Mouse (Mus musculus): ENCODE results near the gene Rhou. TPM values are rescaled to one million over a fixed set of nuclear protein-coding genes. Genes with fewer than 3 reads are reported as not detected.

The Rhou gene
- total RNA-seq, 2 experiments from 2014 or later: 78.0 to 89.0 TPM

DNA sequence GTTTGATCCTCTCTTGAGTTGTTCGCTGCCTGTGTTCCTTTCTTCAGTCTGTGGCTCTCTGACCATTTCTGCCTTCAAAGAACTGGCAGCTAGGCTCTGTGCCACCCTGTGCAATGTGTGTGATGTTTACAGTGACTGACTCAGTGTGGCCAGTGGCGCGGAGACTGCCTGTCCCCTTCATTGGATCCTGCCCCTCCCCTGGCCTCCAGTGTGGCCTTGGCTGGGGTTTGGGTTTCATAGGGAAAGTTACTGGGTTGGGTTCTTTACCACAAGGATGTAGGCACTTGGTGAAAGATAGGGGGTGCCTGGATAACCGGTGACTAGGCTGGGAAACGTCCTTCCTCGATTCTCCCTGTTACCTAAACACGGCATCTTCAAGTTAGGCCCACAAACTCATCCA lies 31.1 kb downstream of the Rhou start:
- intact Hi-C loops (cut with DNase I): no loop called here
- no peak for DNase-seq

DNA sequence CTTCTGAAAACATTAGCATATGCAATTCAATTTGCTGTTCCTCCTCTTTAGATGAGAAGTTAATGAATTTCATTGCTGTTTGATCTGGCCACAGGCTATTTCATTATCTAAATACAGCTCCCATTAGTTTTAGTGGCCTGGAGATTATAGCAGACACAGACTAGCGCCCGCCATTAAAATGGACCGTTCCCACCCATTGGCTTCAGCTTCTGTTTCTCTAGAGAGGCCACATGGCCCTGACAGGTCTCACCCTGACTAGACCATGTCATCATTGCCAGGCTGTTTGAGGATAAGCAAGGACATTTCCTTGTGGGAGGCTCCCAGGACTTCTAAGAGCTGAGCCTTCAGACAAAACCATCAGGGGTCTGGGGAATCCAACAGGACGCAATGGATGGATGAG lies 31.7 kb downstream of the Rhou start:
- intact Hi-C loops (cut with DNase I): no loop called here
- no peak for DNase-seq

DNA sequence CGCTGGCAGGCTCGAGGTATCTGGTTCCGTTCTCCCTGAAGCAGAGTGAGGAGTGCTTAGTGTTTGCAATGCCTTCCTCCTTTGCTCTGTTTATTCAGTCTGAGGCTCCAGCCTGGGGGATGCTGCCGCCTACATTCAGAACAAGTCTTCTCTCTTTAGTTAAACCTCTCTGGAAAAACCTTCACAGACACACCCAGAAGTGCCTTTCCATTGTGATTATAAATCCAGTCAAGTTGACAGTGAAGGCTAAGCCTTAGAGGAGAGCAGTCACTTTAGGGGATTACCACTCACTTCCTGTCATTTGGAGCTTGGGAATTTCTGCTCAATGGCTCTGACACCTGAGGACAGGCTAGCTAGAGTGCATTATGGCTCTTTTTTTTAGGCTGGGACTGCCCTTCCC lies 34.1 kb downstream of the Rhou start:
- intact Hi-C loops (cut with DNase I): no loop called here
- no peak for DNase-seq

GRCm38 (mm10) chr8:123692165-123692962 lies 38.6 kb downstream of the Rhou start:
- DNase-seq: no peak
- intact Hi-C loops (cut with DNase I): no loop called here

GRCm38 (mm10) chr8:123696167-123696566 lies 42.4 kb downstream of the Rhou start:
- intact Hi-C loops (cut with DNase I): no loop called here
- DNase-seq: no peak

DNA sequence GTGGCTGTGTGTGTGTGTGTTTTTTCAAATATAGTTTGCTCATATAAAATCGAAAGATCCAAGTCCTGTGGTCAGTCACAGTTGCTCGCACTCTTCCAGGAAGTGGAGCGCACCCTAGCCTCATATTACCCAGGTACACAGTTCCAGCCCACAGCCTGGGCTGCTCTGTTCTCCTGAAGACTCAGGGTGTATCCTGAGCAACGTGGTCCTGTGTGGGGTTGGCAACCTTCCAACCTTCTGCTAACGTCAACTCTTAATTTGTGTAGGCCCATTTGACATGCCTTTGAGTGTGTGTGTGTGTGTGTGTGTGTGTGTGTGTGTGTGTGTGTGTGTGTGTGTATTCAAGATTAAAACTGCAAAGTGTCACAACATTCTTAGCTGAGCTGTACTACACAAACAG lies 43.6 kb downstream of the Rhou start:
- DNase-seq: no peak
- intact Hi-C loops (cut with DNase I): no loop called here

DNA sequence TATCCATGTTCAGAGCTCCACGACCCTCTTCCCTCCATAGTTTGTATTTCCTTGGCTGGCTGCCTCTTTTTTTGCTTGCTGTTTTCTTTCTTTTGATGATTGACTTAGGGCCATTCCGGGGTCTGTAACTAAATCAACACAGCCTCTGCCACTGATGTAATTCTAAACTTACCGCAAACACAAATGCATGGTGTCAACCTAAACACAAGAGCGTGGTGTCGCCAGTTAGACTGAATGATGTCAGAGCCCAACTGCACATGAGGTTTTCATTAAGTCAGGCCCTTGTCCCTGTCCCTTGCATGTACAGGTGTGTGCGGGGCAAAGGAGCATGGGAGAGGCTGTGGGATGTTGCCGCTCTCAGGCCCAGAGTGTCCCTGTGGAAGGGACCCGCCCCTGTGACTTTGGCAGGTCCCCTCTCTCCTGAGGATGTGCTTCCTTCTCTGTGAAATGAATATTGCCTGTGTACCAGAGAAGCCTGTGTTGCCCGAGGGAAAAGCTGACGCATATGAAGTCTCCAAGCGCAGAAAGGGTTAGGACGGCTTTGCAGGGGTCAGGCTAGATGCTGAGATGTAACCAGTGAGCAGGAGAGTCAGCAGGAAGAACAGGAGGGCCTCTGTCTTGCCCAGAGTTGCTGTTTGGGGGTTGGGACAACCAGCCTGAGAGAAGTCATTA lies 46.8 kb downstream of the Rhou start:
- intact Hi-C loops (cut with DNase I): no loop called here
- no peak for DNase-seq

DNA sequence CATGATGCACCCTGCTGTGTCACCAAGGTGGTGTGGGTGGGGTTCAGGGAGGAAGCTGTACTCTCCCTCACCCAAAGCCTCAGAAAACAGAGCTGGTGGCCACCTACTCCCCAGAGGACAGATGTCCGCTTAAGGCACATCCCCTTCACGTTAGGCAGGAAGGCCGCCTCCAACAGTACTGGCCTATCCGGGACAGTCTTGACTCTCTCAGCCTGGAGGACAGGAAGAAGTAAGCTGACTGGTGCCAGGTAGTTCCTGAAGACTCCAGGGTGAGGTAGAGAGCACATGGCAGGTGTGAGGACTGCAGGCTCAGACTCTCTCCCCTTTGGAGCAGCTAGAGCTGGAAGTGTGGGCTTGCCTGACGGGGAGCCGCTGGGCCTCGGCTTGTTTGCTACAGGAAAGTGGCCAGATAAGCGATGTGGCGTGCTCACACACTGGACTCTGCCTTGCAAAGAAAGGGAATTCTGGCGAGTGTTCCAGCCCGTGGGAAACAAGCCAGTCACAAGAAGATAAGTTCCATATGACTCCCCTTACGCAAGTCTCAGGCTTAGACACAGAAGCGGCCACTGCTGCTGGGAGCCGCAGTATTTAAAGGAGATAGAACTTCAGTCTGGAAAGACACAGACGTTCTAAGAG lies 48.3 kb downstream of the Rhou start:
- intact Hi-C loops (cut with DNase I): no loop called here
- no peak for DNase-seq

DNA sequence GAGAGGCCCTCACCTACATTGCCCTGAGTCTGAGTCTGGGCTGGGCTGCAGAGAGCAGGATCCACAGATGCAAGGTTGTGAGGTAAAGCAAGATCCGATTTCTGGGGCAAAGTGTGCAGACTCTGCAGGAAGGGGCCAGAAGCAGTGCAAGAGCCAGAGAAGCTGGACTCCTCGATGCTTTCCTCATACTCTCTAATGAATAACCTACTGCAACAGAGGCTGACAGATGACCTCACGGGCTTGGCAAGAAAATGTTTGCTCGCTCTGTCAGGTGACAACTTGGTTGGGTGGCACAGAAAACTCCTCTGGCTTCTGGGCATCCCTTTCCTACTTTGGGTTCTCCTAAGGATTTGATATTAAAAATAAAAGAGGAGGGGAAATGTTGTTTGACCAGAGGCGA lies 51.6 kb downstream of the Rhou start:
- intact Hi-C loops (cut with DNase I): no loop called here
- no peak for DNase-seq

- intact Hi-C loops (cut with DNase I): no loop called here
- DNase-seq: no peak
These were observed 53.4 kb downstream of the Rhou start for GRCm38 (mm10) chr8:123707137-123707536.

DNA sequence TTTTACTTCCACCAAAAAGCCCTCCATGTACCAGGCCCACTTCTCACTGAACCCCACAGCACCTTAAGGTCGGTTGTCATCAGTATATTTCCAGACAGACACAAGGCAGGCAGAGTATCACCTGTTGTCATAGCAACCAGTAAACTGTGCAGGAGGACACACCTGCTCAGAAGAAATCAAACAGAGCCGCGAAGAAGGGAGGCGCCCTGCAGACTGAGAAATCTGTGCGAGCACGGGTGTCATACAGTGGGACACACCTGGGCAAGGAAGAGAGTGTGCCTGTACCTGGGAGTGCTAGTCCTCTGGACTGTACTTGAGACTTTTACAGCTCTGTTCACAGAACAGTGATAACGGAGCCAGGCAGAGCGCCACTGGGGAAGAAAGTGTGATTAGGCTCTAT lies 55.0 kb downstream of the Rhou start:
- DNase-seq: no peak
- intact Hi-C loops (cut with DNase I): no loop called here

- DNase-seq: no peak
- intact Hi-C loops (cut with DNase I): no loop called here
These were observed 56.6 kb downstream of the Rhou start for GRCm38 (mm10) chr8:123710335-123710734.

Other genes with a start within 250 kb of the Rhou start
- gene Mc1r, start 246.8 kb upstream of the Rhou start, total RNA-seq (2021): not detected
- gene Tubb3, start 242.5 kb upstream of the Rhou start, total RNA-seq (2021): 1,000 to 10,000 TPM; 2,432 to 2,471 TPM
- 10 to 100 TPM; 68.3 to 70.1 TPM for gene Def8, start 230.4 kb upstream of the Rhou start, total RNA-seq (2021)
- gene Afg3l1, start 176.0 kb upstream of the Rhou start, total RNA-seq (2021): 10 to 100 TPM; 48.3 to 56.9 TPM
- gene Dbndd1, start 138.5 kb upstream of the Rhou start, total RNA-seq (2021): 10 to 100 TPM; 38.3 to 43.4 TPM
- 10 to 100 TPM; 42.3 to 46.7 TPM for gene Gas8, start 135.1 kb upstream of the Rhou start, total RNA-seq (2021)
- gene Rab4a, start 152.1 kb downstream of the Rhou start, total RNA-seq (2021): 10 to 100 TPM; 61.7 to 68.4 TPM
- 10 to 100 TPM; 21.5 to 25.8 TPM for gene Ccsap, start 206.3 kb downstream of the Rhou start, total RNA-seq (2021)
- 1 to 10 TPM; 5.5 to 7.1 TPM for gene Acta1, start 240.8 kb downstream of the Rhou start, total RNA-seq (2021)

Measured in left cerebral cortex, postnatal 4 days (tissue).